Mouse (Mus musculus) liver, embryonic 16.5 days (tissue): ENCODE results near the gene Csf3. TPM values are rescaled to one million over a fixed set of nuclear protein-coding genes. Genes with fewer than 3 reads are reported as not detected.

Experiments
- ATAC-seq: fragments of 200-750 bp; cut with Nextera tagmentation; 2 replicates; pipeline ENCODE4 v1.8.0; 2017; ENCODE audit warnings: low read depth, mild to moderate bottlenecking, moderate number of reproducible peaks, moderate library complexity
- H3K27ac ChIP-seq: fragments of 300-500 bp; sonication (generic); 2 replicates; pipeline ENCODE4 v1.5.1; 2014; ENCODE audit warnings: mild to moderate bottlenecking, low read length
- H3K27me3 ChIP-seq: fragments of 300-500 bp; sonication (generic); 2 replicates; pipeline ENCODE4 v1.6.1; 2014; ENCODE audit warnings: low read depth, low read length, mixed read lengths; ENCODE audit not compliant: control insufficient read depth, insufficient read depth
- H3K36me3 ChIP-seq: fragments of 300-500 bp; sonication (generic); 2 replicates; pipeline ENCODE4 v1.6.1; 2014; ENCODE audit warnings: mild to moderate bottlenecking; ENCODE audit not compliant: control insufficient read depth, insufficient read depth
- H3K4me1 ChIP-seq: fragments of 300-500 bp; sonication (generic); 2 replicates; pipeline ENCODE4 v1.6.1; 2014; ENCODE audit warnings: low read depth, low read length, mixed read lengths; ENCODE audit not compliant: control insufficient read depth
- H3K4me2 ChIP-seq: fragments of 300-500 bp; sonication (generic); 2 replicates; pipeline ENCODE4 v1.6.1; 2014; ENCODE audit warnings: low read depth, low read length, mixed read lengths
- H3K4me3 ChIP-seq: fragments of 300-500 bp; sonication (generic); 2 replicates; pipeline ENCODE4 v1.5.1; 2014; ENCODE audit warnings: low read depth, mild to moderate bottlenecking, low read length
- H3K9ac ChIP-seq: fragments of 300-500 bp; sonication (generic); 2 replicates; pipeline ENCODE4 v1.6.1; 2014; ENCODE audit warnings: low read depth, low read length
- H3K9me3 ChIP-seq: fragments of 300-500 bp; sonication (generic); replicated peaks from 2 replicates; pipeline ENCODE4 v1.6.1; 2016; ENCODE audit warnings: low read length; ENCODE audit not compliant: control insufficient read depth
- whole genome bisulfite sequencing: fragments of 180-500 bp; shearing (Covaris S2); extraction: QIAGEN DNeasy Blood & Tissue Kit; methylation state at CpG from one replicate; pipeline ENCODE4 v1.1.7; 2014; ENCODE audit not compliant: insufficient replicate concordance; 5-methylcytosine and 5-hydroxymethylcytosine counted together
- polyA plus RNA-seq: library from polyadenylated mRNA; unstranded; fragments of >200 nt; fragmentation: Nextera tagmentation; extraction: Ambion mirVana; gene quantifications from 2 replicates; pipeline ENCODE4 v1.2.1, GENCODE M21; 2015

Gene Csf3
- polyA plus RNA-seq, 1 experiment from 2014 or later: not detected

- H3K27me3 ChIP-seq: no peaks in the 10 kb centered on the region
- H3K4me2 ChIP-seq: peak overlapping the region; percentile 93
- under 1% methylated on average over 65 of the region's 86 CpGs for WGBS
- peak overlapping the region; percentile 84 for H3K9ac ChIP-seq
- no peaks in the 10 kb centered on the region for H3K9me3 ChIP-seq
- peak overlapping the region; percentile 84 for H3K27ac ChIP-seq
- peak; percentile 79 for ATAC-seq
- H3K4me3 ChIP-seq: peak overlapping the region; percentile 85
- no peaks in the 10 kb centered on the region for H3K36me3 ChIP-seq
- H3K4me1 ChIP-seq: peaks cover 75% of the 10 kb centered on the region
Observed at GRCm38 (mm10) chr11:98741622-98742396, 40.7 kb downstream of the Csf3 start.

GRCm38 (mm10) chr11:98742397-98743291 lies 41.6 kb downstream of the Csf3 start:
- H3K27me3 ChIP-seq: no peaks in the 10 kb centered on the region
- H3K27ac ChIP-seq: peak overlapping the region; percentile 84
- H3K9ac ChIP-seq: peak overlapping the region; percentile 84
- H3K4me2 ChIP-seq: peak overlapping the region; percentile 93
- H3K36me3 ChIP-seq: no peaks in the 10 kb centered on the region
- 2% methylated on average over 21 of the region's 21 CpGs for WGBS
- H3K4me1 ChIP-seq: peaks cover 83% of the 10 kb centered on the region
- no peaks in the 10 kb centered on the region for H3K9me3 ChIP-seq
- H3K4me3 ChIP-seq: peak overlapping the region; percentile 85
- no peak for ATAC-seq

DNA sequence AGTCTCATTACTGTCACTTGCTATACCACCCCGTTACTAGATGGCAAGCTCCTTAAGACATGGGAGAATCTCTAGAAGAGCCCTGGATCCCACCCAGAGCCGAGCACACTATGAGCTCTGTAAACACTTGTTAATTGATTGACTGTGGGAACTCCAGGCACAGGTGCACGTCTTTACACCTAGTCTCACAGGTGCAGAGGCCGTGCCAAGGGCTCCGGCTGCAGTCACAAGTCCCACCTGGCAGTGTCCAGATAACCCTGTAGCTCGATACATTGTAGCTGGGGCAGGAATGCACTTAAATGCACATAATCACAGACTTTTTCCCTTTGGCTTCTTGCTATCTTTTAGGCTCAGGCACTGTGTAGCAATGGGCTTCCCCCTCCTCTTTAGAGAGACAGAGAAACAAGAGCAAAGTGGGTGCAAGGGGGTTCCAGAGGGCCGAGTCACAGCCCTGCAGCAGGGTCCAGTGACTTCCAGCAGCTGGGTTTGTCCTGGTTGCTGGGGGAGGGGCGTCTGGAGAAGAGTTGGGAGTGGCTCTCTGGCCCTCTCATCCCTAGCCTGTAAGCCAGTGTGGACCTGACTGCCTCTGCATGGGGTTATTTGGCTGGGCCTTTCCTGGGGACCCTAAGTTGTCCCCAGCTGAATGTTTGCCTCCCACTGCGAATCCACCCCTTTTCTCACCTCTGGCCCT lies 42.7 kb downstream of the Csf3 start:
- WGBS: 22% methylated on average over 9 of the region's 9 CpGs
- no peaks in the 10 kb centered on the region for H3K36me3 ChIP-seq
- H3K4me2 ChIP-seq: peak overlapping the region; percentile 93
- peak overlapping the region; percentile 84 for H3K27ac ChIP-seq
- peaks cover 87% of the 10 kb centered on the region for H3K4me1 ChIP-seq
- no peaks in the 10 kb centered on the region for H3K27me3 ChIP-seq
- H3K9ac ChIP-seq: peak overlapping the region; percentile 31
- ATAC-seq: no peak
- peak overlapping the region; percentile 23; the same call in 1 of the 2 replicates for H3K4me3 ChIP-seq
- H3K9me3 ChIP-seq: no peaks in the 10 kb centered on the region

DNA sequence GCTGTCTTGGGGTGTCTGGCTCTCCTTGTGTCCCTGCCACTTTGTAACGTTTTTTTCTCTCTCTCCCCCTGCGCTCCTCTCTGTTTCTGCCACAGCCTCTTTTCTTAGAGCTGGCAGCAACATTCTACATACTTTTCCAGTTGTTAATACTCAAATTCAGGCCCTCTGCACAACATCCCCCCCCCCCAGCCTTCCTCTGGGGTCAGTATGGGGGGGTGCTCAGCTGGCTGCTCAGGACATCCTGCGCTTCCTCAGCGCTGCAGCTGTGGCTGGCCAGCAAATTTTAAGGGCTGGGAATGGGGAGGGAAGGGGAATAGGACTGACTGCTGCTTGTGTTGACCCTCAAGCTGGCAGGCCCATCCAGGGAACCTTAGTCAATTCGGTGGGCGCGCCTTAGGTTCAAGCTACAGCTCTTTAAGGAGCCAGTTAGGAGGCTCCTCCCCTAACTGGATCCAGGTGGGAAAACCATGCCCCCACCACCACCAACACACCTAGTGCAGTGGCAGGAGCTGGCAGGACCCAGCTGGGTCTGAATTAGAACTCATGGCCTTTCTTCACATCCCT lies 43.5 kb downstream of the Csf3 start:
- H3K27me3 ChIP-seq: no peaks in the 10 kb centered on the region
- no peaks in the 10 kb centered on the region for H3K36me3 ChIP-seq
- H3K4me3 ChIP-seq: no peak overlapping the region
- H3K4me2 ChIP-seq: peak overlapping the region; percentile 93
- peaks cover 86% of the 10 kb centered on the region for H3K4me1 ChIP-seq
- H3K9ac ChIP-seq: peak overlapping the region; percentile 31
- no peak for ATAC-seq
- WGBS: 69% methylated on average over 7 of the region's 7 CpGs
- H3K27ac ChIP-seq: peak overlapping the region; percentile 84
- H3K9me3 ChIP-seq: no peaks in the 10 kb centered on the region

GRCm38 (mm10) chr11:98745932-98746853 lies 45.1 kb downstream of the Csf3 start:
- H3K9me3 ChIP-seq: no peaks in the 10 kb centered on the region
- no peaks in the 10 kb centered on the region for H3K27me3 ChIP-seq
- peak overlapping the region; percentile 4; the same call in 1 of the 2 replicates for H3K9ac ChIP-seq
- peak overlapping the region; percentile 41 for H3K27ac ChIP-seq
- ATAC-seq: no peak
- H3K4me3 ChIP-seq: no peak overlapping the region
- H3K4me2 ChIP-seq: no peak overlapping the region
- H3K4me1 ChIP-seq: peaks cover 88% of the 10 kb centered on the region
- WGBS: 53% methylated on average over 12 of the region's 12 CpGs
- no peaks in the 10 kb centered on the region for H3K36me3 ChIP-seq

DNA sequence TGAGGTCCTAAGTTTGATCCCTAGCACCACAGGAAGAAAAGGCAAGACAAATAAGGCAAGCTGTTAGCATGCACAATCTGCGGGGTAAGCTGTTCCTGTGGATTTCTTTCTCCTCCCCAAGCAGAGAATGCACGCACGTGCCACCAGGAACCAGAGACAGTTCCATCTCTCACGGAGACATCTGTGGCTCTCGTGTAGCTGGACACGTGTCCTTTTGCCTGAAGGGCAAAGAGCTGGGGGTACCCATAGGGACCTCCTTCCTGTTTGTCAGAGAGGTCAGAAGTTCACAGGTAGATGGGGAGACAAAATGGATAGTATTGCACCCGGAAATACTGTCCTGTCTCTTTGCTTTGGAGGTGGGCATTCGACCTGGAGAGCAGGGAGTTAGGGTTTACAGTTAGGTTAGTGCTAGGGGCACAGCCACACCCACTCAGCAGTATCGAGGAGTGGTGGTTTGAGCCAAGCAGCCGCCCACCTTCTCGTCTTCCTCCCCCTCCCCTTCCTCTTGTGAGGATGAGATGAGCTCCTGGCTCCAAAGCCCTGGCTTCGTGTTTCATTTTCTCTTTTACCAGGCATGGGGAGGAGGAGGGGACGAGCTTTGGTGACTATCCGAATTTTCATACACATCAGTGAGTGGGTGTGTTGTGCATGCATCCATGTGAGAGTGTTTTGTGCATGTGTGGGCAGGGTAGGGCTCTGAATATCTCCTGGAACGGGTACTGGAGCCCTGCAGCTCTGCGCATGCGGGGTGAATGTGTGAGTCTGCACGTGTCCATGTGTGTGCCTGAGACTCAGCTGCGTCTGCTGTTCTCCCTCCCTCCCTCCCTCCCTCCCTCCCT lies 46.0 kb downstream of the Csf3 start:
- Histone ChIP-seq H3K4me1 (peaks cover 97% of the 10 kb centered on the region), H3K36me3 (no peaks in the 10 kb centered on the region), H3K4me3 (peak overlapping the region; percentile 18), H3K9ac (peak overlapping the region; percentile 11; the same call in 1 of the 2 replicates), H3K27ac (peak overlapping the region; percentile 41), H3K9me3 (no peaks in the 10 kb centered on the region), H3K4me2 (peak overlapping the region; percentile 61), H3K27me3 (no peaks in the 10 kb centered on the region)
- ATAC-seq: peak; percentile 56
- 4% methylated on average over 19 of the region's 19 CpGs for WGBS

DNA sequence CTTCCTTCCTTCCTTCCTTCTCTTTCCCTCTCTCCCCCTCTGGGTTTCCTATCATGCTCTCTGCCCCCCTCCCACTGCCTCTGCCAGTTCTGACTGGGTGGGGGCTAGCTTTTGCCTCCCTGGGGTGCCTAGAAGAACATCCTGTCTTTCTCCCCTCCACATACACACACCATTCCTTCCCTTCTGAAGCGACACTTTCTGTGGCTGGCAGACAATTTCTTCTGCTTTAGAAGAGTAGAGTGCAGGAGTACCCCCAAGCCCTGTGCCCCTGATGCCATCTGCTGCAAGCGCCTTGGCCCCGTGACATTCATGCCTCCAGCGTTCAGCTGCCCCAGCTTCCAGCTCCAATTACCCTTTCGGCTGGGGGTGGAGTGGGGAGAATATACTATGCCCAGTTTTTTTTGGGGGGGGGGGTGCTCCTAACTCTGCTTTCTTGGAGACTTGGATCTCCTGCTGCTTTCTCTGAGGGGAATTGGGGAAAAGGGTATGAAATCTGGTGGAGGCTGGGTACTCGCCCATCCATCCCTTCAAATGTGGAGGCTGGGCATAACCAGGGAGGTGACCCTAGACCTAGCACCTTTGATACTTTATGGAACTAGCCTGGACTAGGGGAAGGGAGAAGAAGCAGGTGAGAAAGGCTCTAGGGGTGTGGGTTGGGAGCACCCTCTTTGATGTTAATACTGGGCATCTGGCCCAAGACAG lies 46.9 kb downstream of the Csf3 start:
- no peaks in the 10 kb centered on the region for H3K36me3 ChIP-seq
- no peak for ATAC-seq
- H3K4me1 ChIP-seq: peaks cover 98% of the 10 kb centered on the region
- 34% methylated on average over 6 of the region's 6 CpGs for WGBS
- peak overlapping the region; percentile 16 for H3K9ac ChIP-seq
- H3K9me3 ChIP-seq: no peaks in the 10 kb centered on the region
- H3K4me2 ChIP-seq: peak overlapping the region; percentile 15; the same call in 1 of the 2 replicates
- H3K27ac ChIP-seq: peak overlapping the region; percentile 41
- H3K4me3 ChIP-seq: no peak overlapping the region
- H3K27me3 ChIP-seq: no peaks in the 10 kb centered on the region
